Mouse (Mus musculus) cortical plate, adult 2 months (tissue): ENCODE measurements at regions not wholly inside any gene's neighbourhood (a gene's known extent, or its start where the extent isn't known, plus 50 kb on each side); places are given as distances from the start of the nearest gene placed in this dataset.

ENCODE experiments used
- H3K27ac ChIP-seq: fragments of 200-500 bp; 2 replicates; pipeline ENCODE4 v1.5.1; 2012; ENCODE audit warnings: low read length, control low read depth, inconsistent platforms; ENCODE audit not compliant: insufficient read depth
- H3K4me1 ChIP-seq: fragments of 200-500 bp; 2 replicates; pipeline ENCODE4 v1.6.1; 2011; ENCODE audit warnings: low read length; ENCODE audit not compliant: control insufficient read depth, insufficient read depth
- H3K4me3 ChIP-seq: fragments of 200-500 bp; 2 replicates; pipeline ENCODE4 v1.5.1; 2011; ENCODE audit warnings: mild to moderate bottlenecking, low read length, control low read depth; ENCODE audit not compliant: insufficient read depth
- CTCF ChIP-seq: fragments of 200-500 bp; IDR thresholded peaks from 2 replicates; pipeline ENCODE4 v1.5.1; 2011; ENCODE audit warnings: mild to moderate bottlenecking, control low read depth, low read length; ENCODE audit not compliant: insufficient read depth; ENCODE audit errors: extremely low read depth
- POLR2A ChIP-seq: fragments of 200-500 bp; IDR thresholded peaks from 2 replicates; pipeline ENCODE4 v1.6.1; 2011; ENCODE audit warnings: mild to moderate bottlenecking, low read length, control low read depth; ENCODE audit not compliant: insufficient read depth; ENCODE audit errors: extremely low read depth

DNA sequence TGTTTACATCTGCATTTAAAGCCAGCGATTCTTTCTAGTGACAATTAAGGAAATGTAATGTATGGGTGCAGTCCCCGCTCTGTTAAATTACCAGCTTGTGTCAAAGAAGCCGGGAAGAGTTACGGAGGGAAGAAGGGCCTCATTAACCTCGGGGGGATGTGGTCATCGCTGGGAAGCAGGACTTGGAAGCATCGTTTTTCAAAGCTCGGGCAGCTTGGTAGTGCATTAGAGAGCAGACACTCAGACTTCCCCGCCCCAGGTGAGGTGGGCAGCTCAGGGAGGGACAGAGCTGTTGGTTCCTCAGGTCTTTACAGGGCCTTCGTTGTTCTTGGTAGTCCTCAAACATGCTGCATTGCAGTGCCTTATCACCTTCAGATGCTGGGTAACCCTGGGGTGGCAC lies 236.1 kb upstream of the Zfp64 start:
- Histone ChIP-seq H3K4me3 (no peak overlapping the region), H3K4me1 (no peaks in the 10 kb centered on the region), H3K27ac (no peak overlapping the region)
- TF ChIP-seq CTCF (no peak), POLR2A (no peak)

DNA sequence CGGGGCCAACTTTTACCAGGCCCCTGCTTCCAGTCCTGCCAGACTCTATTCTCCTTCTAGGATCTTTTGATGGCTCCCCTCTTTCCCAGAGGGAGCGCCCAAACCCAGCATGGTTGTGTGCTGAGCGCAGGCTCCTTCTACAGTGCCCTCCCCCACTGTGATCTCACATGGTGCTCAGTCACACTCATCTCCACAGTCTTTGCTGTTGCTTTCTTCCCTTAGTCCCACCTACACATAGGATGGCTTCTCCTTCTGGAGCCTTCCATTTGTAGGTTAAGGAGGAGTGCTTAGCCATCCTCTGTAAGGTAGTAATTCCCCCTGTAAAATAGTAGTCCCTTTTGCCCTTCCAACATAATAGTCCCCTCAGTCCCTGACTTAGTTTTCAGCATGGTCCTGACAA lies 222.2 kb upstream of the Zfp64 start:
- 0 out of 2 replicates have a peak overlapping the region, but pooled peaks have one; percentile 41 for H3K27ac ChIP-seq
- TF ChIP-seq POLR2A, result no peak
- TF ChIP-seq CTCF, result no peak
- H3K4me1 ChIP-seq, result no peaks in the 10 kb centered on the region
- no peak overlapping the region for H3K4me3 ChIP-seq

DNA sequence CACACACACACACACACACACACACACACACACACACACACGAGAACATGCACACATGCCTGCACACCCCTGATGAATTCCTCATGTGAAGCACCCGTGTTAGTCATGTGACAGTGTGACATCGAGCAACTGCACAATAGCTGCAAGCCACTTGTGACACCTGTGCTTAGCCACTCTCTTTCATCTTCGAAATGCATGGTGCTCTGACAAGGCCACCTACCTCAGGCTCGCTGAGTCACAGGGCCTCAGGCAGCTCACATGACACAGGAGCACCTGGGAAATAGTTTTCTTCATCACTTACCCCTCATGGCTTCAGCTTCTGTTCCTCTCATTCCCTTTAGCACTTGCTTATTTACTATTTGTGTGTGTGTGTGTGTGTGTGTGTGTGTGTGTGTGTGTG lies 213.4 kb upstream of the Zfp64 start:
- H3K27ac ChIP-seq, result no peak overlapping the region
- TF ChIP-seq CTCF (no peak), POLR2A (no peak)

DNA sequence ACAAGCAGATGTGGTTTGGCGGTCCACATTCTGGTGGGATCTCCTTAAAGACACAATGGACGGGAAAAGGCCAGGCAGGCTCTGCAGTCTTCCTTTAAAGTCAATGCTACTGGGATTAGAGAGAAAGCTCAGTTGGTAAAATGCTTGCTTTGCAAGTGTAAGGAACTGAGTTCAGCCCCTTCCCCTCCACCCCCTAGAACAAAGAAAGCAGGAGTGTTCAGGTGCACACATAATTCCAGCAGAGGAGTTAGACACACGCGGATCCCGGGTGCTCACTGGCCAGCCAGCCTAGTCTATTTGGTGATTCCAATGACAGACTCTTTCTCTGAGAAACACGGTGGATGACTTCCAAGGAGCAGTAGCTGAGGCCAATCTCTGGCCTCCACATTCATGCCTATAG lies 213.0 kb upstream of the Zfp64 start:
- H3K4me3 ChIP-seq, result no peak overlapping the region
- TF ChIP-seq CTCF (no peak), POLR2A (no peak)
- H3K27ac ChIP-seq, result no peak overlapping the region
- no peaks in the 10 kb centered on the region for H3K4me1 ChIP-seq

More for the DNA sequence above, 213.4 kb upstream of the Zfp64 start:
- Histone ChIP-seq H3K4me1 (no peaks in the 10 kb centered on the region), H3K4me3 (no peak overlapping the region)

DNA sequence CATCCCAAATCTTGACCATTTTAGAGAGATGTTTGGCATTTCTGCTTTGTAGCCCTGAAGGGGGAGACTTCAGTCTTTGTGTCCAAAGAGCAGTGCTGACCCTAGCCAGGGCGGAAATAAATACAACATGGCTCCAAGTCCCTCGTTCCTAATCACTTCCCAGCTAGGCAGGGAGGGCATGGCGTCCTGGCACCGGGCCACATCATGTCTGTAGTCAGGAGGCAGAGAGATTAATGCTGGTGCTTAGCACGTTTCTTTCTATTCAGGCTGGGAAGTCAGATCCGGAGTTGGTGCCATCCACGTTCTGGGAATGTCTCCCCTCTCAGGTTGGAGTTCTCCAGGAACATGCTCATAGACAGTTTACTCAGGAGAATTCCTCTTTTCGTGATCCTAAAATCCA lies 206.3 kb upstream of the Zfp64 start:
- Histone ChIP-seq H3K4me1 (no peaks in the 10 kb centered on the region), H3K4me3 (no peak overlapping the region), H3K27ac (no peak overlapping the region)
- no peak for TF ChIP-seq POLR2A
- TF ChIP-seq CTCF, result no peak

DNA sequence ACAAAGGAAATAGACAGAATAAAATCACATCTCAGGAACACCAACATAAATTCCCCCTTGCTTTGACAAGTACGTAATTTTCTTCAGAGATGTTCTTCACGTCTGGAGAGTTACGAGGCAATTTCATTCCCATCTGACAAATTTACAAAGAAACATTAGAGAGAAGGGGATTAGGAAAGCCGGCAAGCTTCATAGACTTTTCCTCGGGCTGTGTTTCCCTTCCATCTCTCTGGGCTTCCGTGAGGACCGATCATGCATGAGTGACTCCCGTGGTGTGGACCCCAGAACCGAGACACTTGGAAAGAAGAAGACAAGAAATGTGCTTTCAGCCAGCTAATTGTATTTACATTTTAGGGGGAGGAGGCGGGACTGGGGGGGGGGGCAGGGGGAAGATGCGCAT lies 203.4 kb upstream of the Zfp64 start:
- H3K4me1 ChIP-seq, result no peaks in the 10 kb centered on the region
- TF ChIP-seq POLR2A (no peak), CTCF (no peak)
- H3K27ac ChIP-seq, result no peak overlapping the region
- H3K4me3 ChIP-seq, result no peak overlapping the region

DNA sequence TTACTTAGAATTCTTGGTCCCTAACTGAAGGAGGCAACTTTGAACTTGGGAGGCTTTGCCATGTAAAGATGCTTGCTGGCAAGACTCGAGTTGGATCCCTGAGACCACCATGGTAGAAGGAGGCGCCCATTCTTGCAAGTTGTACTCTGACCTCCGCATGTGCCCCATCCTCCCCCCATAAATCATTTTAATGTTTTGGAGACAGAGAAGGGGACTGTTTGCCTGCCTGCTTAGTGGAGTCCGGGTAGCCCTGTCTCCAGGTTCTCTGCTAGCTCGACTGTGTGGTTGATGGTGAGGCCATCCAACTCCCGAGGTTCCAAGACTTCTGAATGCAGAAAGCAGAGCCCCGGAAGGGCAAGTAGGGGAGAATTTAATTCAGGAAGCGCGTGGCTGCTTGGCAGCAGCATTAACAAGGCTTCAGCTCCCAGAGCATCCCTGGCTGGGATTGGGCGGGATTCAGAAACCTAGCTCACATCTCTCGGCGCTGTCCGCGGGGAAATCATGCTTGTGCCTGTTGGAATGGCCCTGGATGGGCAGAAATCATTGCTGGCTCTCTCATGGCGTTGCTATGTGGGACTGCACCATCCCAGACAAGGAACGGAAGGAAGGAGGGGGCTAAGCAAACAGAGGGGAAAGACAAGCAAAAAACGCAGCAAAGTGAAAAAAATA lies 202.8 kb upstream of the Zfp64 start:
- TF ChIP-seq POLR2A (no peak), CTCF (no peak)
- H3K27ac ChIP-seq, result no peak overlapping the region
- H3K4me1 ChIP-seq, result no peaks in the 10 kb centered on the region
- no peak overlapping the region for H3K4me3 ChIP-seq

DNA sequence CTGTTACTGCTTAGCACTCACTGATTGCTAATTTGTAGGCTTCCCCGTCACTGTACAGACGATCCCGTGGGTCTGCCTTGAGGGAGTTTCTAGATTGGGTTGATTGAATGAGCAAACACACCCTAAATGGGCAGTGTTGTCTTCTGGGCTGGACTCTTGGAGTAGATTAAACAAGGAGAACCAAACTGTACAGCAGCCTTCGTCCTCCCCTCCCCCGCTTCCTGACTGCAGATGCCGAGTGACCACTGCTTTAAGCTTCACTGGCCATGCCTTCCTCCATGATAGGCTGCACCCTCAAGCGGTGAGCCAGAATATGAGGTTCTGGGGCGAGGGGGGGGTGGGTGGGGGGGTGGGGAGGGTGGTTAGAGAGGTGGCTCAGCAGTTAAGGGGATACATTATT lies 201.5 kb upstream of the Zfp64 start:
- Histone ChIP-seq H3K4me1 (no peaks in the 10 kb centered on the region), H3K27ac (no peak overlapping the region), H3K4me3 (no peak overlapping the region)
- TF ChIP-seq CTCF (no peak), POLR2A (no peak)

DNA sequence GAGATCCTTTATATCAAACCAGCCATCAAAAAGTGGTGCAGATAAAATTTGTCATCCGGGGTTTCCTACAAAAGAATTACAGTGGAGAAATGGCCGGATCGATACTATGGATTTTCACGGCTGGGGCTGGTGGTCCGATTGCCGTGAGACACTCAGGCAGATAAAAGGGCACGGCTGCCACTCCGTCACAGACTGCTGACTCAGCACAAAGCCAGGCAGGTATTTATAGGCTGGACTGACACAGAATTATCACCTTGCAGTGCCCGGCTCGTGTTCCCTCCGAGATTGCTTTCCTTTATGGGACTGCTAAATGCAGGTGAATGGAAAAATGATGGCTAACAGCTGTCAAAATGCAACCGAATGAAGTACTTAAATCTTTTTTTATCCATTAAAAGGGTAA lies 199.5 kb upstream of the Zfp64 start:
- TF ChIP-seq CTCF (no peak), POLR2A (no peak)
- no peak overlapping the region for H3K4me3 ChIP-seq
- H3K27ac ChIP-seq, result no peak overlapping the region
- H3K4me1 ChIP-seq, result no peaks in the 10 kb centered on the region

DNA sequence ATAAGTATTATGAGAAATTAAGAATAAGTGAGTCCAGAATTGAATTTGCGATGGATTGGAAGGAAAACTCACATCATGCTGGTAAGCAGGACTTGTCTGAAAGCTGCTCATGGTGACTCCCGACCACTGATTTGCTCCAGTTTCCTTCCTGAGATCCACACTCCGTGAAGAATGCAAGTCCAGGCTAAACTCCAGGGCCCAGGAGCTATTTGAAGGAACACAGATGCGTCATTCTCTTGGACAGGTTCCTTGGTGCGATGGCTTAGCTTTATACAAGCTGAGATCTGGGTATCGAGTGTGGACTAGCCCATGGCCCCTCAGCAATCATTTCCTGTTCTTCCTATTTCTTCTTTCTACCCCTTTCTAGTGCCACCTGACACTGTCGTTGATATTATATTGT lies 192.3 kb upstream of the Zfp64 start:
- no peak overlapping the region for H3K27ac ChIP-seq
- no peak overlapping the region for H3K4me3 ChIP-seq
- no peaks in the 10 kb centered on the region for H3K4me1 ChIP-seq
- no peak for TF ChIP-seq CTCF
- TF ChIP-seq POLR2A, result no peak
